Mouse (Mus musculus) fibroblast of lung, adult 2 months (primary cell): ENCODE measurements around the gene Bcl7a.

ENCODE experiments used
- DNase-seq: peaks from one replicate; pipeline ENCODE4 v3.0.0-alpha.2; 2011; ENCODE audit warnings: low read depth

Gene Bcl7a

DNA sequence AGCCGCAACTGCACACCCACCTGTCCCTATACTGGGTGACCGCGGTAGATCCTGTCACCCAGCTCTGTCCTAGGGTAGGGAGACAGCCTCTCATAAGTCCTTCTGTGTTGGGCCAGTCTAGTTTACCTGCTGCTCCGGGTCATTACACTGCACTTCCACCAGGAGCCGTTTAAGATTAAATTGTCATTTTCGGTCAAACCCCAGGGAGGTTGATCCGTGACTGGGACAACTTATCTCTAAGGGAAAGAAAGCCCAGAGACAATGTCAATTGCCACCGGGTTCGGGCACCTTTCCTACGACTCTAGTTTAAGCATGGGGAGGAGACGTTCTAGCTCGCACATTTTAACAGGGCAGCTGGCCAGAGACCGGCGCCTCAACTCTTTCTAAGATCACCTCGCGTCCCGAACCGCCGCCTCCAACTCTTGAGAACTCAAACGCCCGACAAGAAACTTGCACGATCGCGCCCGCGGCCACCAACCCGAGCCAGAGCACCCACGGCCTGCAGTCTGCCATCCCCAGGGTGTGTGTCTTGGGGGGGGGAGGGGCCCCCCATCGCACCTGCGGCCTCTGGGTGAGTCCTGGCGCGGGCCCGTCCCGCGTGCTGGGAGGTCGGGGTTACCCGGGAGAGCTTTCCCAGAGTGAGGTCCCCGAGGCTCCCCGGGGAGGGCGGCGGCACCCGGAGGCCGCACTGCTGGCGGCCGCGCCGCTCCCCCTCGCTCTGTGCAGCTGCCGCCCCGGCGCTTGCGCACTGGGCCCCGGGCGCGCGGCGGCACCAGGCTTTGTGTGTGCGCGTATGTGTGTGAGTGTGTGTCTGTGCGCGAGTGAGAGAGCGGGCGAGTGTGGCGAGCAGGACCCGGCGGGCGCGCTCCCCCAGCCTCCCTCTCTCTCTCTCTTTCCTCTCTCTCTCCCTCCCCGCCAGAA, at the start of gene Bcl7a:
TSS of gene Bcl7a (plus strand) at position 128 of the 921 bp plus-strand sequence.
- no peak for DNase-seq

DNA sequence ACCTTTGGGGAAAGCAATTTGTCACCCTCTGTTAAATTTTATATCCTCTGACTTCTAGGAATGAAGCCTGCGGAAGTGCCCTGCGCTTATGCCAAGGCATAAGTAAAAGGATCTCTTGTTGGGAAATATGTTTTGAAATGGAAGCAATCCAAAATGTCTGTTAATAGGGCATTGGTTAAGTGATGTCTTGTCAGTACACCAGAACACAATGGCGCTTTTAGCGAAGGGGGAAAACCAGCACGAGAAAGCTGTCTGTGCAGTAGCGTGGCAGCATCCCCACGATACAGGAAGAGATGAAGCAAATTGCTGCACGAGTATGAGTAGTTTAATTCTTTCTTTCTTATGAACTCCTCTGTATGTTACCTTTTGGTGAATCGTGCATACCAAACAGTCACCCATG, 49.0 kb upstream of the Bcl7a start:
- DNase-seq = peak; percentile 43

DNA sequence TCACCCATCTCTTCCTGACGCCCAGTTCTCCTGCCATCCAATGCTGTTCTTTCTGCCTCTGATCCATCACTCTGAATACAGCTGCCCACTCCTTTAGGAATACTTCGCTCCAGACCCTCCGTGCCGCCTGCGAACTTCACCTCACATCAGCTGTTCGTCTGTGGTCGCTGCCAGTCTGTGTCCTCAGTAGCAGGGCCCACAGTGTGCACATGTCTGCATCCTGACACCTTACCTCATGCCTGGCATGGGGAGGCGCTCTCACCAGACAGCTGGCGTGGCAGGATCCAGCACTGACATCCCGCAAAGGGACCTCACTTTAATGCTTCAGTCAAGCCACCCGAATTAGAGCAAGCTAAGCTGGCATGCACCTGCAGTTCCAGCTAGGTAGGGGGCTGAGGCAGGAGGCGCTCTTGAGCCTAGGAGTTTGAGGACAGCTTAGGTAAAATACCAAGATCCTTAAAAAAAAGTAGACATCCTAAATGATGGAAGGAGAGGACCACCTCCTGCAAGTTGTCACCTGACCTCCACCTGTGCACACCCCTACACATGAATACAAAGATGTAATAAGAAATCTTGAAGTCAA, 47.3 kb upstream of the Bcl7a start:
- no peak for DNase-seq

DNA sequence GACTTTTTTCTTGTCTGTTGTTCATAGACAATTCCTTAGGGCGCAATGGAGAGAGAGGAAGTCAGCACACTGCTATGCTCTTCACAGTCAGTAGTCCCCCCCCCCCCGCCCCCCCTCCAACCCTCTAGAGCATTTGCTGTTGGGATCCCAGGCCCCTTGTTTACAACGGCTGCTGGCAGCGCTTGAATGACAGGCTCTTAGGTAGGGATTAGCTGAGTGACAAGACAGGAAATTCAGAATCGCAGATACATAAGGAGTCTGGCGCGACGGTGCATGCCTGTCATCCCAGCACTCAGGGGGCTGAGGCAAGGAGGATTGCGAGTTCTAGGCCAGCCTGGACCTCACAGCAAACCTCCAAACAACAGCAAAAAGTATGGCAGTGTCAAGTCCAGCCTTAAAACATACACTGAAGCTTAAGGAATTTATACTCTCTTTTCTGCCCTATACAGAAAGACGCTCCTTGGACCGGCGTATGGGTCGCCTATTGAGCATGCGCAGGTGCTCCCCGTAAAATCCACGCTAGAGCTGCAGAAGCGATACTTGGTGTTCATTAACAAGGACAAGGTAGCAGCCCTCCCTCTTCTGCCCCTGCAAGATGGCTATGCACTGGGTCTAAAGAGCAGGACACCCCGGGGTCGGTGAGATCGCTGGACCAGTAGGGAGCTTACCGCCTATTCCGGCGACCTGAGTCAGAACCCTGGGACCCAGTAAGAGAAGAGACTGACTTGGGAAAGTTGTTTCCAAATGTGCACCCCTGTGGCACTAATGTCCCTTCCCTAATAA, 46.5 kb upstream of the Bcl7a start:
- no peak for DNase-seq

DNA sequence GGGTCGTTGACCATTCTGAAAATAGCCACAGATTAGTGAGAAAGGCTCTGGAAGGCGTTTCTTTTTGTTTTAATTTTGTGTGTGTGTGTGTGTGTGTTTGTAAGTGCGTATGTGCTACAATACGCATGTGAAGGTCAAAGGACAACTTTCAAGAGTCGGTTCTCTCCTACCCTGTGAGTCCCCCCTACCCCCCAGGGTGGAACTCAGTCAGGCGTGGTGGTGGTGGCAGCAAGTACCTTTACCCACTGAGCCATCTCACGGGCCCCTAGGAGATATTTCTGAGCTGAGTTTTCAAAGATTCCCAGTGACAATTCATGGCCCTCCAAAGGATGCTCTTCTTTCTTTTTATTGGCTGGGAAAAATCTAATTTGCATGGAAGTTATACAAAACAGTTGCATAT, 45.8 kb upstream of the Bcl7a start:
- no peak for DNase-seq

DNA sequence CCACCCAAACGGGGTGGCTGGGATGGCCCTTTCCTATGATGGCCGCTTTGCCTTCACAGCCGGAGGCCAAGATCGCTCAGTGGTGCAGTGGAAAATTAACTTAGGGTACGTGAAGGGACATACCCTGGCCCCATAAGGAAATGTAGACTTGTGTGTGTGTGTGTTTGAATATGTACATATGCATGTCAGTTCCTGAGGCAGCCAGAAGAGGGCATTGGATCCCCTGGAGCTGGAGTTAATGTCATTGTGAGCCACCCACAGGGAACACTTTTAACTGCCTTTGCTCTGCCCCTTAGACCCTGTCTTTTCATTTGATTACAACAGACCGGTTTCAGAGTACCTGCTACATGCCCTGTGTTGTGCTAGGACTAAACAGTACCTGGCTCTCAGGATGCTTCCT, 45.1 kb upstream of the Bcl7a start:
- no peak for DNase-seq

DNA sequence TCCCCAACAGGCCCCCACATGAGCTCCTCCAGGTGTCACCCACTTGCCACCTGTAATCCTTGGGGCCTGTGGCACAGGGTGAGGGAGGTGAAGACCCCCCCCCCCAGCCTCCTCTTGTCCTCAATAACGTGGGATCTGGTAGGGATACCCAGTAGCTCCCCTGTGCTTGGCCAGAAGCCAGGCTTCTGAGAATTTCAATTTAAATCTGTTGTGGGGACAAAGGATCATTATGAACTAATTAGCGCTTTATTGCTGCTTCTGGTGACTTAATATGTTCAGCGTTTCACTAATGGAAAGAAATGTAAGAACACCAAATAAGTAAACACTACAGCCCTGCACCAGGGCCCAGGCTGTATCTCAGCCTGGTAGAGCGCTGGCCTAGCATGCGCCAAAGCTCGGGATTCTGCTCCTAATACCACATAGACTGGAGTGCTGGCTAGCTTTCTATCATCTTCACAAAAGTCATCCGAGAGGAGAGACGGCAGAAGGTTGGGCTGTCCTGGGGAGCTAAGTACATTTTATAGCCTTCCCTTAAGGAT, 43.1 kb upstream of the Bcl7a start:
- no peak for DNase-seq

DNA sequence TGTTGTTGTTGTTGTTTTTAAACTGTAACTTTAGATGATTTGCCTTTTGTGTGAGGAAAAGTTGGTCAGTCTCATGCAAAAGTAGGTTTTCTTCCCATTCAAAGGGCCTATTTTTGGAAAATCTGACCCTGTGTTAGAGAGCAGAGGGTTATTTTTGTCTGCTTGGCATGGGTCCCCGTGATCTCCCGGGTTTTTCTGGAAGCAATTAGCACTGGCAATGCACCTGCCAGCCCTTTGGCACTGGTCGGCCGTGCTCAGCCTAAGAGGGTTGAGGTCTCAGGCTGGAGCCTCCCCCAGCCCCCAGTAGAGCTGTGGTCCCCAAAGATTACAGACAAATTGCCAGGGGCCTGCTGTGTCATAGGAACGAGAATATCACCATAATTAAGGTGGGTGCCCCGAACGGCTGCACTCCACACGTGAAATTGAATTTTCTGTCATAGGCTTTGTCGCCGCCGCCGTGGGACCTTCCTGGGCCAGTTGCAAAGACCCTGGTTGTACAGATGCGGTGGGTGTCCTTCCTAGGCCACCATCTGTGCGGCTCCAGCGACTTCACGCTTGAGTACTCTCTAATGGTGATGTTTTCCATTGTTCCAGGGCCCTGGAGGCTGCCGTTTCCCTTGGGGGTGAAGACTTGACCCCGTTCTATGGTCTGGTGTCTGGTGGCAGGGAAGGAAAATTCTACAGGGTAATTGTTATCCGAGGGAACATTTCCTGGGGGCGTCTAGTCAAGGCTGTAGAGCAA, 41.7 kb upstream of the Bcl7a start:
- DNase-seq = no peak

DNA sequence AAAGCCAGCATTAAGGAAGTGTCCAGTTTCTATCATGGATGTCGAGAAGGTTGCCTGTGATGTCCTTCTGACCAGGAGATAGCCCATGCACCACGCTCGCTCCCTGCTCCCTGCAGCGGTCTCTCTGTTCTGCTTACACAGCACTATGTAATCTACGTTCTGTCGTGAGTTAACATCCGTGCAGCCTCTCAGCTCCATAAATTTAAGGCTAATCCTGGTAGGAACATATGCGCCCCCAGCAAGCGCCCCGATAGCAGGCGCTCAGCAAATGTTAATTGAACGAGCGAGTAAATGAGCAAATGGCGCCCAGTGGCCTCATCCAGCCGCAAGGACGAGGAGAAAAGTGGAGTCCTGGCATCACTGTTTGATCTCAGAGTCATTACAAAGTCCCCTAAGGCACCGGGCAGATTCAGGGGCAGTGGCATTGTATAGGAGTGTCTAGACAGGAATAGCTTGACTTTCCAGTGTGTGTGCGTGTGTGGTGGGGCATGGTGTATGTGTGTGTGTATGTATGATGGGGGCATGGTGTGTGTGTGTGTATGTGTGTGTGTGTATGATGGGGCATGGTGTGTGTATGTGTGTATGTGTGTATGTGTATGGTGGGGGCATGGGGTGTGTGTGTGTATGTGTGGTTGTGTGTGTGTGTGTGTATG, 35.9 kb upstream of the Bcl7a start:
- no peak for DNase-seq

DNA sequence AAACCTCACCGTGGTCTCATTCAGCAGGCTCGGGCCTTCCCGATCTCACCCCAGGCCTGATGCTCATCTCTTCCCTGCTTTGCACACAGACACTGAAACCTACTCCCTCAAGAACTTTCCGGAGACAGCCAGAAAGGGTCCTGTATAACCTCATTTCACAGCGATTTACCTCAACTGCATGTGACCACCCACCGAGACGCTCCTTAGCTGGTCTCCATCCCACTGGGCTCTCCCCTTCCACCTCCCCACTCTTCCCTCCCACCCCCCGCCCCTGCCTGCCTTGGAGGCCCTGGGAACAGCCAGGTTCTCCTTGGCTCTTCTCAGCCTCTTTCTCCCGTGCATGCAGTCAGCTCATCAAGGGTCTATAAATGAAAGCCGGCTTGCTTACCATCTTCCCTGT, 33.8 kb upstream of the Bcl7a start:
- DNase-seq = no peak

DNA sequence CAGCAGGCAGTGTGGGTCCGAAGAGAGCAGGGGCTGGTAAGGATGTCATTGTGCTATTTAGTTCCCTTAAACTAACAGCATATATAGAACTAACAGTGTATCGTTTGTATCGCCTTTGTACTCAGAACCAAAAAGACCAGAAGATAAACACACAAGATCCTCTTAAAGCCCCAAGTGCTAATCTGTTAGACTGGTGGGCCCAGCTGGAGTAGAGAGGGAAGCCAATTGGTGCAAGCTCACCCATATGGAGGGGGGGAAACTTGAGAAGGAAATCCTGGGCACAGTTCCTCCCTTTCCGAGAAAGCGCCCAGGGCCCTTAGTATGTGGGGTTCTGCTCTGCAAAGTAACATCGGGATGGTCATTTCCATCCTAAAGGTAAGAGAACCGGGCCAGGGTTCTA, 33.4 kb upstream of the Bcl7a start:
- DNase-seq = no peak

DNA sequence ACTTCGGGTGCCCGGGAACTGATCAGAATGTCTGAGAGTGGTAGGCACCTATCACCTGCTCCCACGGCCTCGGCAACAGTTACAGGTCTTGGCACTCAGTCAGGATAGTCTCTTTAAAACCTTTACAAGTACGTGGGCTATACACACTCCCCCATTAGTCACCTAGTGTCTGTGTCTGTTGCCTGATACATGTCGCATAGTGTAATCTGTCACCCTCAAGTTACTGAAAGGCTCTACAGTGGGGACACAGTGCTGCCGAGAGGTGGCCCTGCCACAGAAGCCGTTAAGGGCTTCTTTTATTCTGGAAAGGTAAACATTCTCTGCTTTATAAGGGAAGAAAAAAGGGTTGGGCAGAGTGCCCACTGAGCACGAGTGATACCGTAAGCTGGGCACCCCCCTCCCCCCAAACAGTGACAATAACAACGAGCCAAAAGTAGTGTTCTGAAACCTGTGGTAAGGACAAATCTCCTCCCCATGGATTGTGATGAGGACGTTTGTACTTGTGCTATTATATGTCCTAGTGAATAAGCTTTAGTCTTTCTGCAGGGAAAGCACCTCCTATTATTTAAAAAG, 30.5 kb upstream of the Bcl7a start:
- DNase-seq = no peak

DNA sequence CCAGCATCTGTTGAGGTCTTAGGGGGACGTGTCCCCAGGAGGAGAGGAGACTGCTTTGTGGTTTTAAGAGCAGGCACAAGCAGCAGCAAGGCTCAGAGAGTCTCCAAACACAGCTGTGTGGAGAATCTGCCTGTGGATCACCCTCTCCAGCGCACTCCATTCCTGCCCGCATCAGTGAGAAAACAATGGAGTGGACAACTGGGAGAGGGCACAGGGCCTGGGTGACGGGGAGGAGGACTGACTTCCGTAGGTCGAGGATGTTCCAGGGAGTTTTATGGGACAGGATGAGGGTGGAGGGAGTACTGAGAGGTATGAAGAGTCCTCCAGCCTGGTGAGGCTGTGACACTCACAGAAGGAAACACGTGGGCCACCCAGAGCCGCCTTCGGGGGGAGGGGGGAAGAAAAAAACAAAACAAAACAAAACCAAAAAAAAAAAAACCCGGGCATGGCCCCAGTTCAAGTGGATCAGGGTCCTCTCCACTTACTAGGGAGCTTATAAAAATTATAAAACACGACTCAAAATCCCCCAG, 29.7 kb upstream of the Bcl7a start:
- no peak for DNase-seq

DNA sequence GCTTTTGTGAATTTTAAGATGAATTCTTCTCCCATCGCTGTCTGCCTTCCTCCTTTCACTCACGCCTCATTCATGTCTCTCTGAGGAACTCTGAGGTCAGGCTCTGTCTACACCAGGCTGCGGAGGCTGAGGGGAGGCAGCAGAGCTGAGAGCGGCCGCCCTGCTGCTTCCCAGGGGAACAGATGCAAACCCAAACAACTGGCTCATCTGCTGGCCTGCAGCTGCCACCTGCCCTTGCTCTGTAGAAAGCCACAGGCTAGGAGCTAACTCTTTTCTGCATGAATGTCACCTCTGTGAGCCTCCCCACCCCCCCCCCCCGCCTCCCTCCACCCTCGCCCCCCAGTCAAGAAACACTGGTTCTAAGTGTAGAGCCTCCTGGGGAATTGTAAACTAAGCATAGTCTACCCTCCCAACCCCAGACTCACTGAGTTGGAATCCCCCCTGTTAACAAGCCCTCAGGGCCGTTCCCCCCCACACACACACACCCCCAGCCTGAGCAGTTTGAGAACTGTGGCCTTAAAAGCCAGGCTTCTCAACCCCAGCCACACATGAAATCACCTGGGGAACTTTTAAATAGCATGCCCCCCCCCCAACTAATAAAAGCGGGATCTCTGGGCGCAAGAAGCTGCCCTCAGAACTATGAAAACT, 28.3 kb upstream of the Bcl7a start:
- no peak for DNase-seq

DNA sequence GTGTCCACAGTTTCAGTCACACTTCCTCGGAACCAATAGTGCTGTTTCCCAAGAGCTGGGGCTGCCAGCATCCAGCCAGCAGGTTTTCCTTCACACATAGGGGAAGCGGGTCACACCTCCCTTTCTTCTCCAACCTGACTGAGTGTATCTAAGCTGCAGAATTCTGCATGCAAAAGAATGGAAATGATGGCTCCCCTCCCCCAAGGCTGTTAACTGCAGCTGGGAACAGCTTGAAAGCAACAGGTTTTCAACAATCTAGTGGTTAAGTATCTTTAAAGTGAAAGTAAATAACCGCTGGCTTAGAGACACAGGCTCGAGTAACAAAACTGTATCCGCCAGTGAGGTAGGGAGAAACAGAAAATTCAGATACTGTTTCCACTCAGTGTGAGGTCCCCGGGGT, 25.6 kb upstream of the Bcl7a start:
- DNase-seq = no peak

DNA sequence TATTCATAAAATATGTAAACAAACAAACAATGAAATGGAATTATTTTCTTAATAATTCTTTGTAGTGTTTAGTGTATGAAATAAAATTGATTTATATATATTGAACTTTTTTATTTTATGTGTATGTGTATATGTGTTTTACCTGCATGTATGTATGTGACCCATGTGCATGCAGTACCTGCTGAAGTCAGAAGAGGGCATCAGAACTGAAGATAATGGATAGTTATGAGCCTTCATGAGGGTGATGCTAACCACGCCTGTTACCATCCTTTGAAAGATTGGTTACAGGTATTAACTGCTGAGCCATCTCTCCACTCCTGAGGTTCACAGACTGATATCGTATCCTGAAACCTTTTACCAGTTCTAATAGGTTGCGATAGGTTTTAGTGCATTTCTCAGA, 23.5 kb upstream of the Bcl7a start:
- DNase-seq = no peak

DNA sequence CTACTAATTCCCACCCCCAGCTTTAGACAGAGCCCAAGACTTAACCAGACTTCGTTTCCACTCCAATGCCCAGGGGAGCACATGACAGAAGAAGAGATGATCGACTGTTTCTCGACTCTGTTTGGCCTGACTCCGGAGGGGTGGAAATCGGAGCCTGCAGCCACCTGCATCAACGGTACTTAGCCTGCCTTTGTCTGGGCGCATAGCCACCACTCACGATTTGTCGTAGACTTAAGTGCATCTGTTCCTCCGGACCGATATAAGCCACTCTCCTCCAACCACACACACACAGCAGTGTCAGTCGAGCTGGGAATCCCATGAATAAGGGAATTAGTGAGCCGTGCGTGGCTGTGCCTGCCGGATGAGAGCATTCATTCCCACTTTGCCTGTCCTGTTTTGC, 19.4 kb upstream of the Bcl7a start:
- no peak for DNase-seq

DNA sequence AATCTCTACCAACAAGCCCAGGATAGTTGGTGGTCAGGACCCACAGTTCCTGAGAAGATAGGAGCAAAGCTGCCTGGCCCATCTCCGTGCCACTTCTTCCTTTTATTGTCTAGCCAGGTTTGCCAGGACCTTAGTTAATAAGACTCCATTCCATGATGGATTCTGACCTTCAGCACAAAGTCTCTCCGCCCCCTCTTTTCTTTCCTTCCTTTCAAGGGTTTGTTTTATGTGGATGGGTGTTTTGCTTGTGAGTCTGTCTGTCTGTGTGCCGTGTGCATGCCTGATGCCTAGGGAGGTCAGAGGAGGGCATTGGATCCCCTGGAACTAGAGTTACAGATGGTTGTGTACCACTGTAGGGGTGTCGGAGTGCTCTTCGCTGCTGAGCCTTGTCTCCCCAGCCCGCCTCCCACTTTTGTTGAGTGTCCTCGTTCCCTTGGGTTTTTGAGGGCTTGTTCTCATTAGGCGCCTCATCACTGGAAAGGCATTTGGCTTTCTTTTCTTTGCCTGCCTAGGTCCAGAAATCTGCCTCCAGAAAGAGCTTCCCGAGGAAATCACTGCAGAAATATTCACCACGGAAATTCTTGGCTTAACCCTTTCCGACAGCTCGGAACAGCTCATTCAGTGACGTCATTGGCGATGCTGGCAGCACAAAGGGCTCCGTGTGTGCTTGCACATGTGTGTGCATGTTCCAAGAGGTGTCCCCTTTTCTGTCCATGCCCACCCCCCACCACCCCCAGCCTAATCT, 17.5 kb upstream of the Bcl7a start:
- DNase-seq = peak; percentile 68

DNA sequence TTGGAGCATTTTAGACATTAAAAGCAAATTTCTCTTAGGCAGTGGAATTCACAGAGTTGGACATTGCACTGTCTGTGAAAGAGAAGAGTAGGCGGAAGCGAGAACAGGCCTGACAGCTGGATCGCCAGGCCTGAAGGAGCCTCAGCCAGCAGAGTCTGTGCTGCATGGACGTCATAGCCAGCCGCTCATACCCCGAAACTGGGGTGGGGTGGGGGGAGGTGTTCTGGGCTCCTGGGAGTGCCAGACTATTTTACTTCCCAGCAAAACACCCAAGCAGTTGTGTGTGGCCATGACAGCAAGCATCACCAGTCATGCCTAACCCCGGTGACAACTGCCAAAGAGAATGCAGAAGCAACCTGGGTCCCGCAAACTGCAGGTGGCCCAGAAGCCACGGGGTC, 16.9 kb upstream of the Bcl7a start:
- no peak for DNase-seq

DNA sequence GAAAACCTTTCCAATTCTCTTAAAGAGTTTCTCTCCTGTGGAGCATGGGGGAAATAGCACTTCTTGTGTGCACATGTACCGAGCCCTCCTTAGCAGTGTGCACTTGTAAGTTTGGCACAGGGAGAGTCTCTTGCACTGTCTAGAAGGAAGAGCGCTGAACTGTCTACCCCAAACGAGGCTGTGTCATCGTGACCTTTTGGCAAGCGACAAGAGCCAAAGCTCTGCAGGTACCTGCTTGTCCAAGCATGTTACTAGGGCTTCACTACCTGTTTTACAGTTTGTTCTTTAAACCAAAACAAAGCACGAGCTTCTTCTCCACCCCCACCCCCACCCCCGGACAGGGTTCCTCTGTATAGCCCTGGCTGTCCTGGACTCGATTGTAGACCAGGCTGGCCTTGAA, 15.9 kb upstream of the Bcl7a start:
- DNase-seq = no peak
